Mouse (Mus musculus) neutrophil, adult 5-6 weeks (primary cell): ENCODE measurements at regions not wholly inside any gene's neighbourhood (a gene's known extent, or its start where the extent isn't known, plus 50 kb on each side); places are given as distances from the start of the nearest gene placed in this dataset.

Experiments
- ATAC-seq: fragments of 151-379, 151-347 bp; 2 replicates; pipeline ENCODE4 v1.8.0; 2017; ENCODE audit warnings: mild to moderate bottlenecking, moderate TSS enrichment; ENCODE audit not compliant: insufficient number of reproducible peaks, poor library complexity, low FRiP score, severe bottlenecking; ENCODE audit errors: extremely low read depth

DNA sequence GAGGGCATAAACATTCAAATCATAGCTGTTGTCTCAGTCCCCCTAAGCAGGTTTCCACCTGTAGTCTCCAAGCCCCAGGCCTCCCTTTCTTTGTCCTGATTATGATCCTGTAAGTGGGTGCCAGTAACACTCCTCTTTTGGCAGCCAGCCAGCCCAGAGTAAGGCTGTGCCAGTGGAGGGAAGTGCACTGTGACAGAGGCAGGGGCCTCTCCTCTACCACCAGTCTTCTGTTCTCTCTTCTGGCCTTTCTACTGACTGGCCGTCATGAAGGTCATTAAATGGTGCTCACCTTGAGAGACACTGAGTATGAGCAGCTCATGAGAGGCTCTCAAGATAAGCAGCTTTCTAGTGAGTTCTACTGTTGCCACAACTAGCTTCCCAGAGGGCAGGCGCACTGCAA, 63.5 kb upstream of the Met start:
- no peak for ATAC-seq

DNA sequence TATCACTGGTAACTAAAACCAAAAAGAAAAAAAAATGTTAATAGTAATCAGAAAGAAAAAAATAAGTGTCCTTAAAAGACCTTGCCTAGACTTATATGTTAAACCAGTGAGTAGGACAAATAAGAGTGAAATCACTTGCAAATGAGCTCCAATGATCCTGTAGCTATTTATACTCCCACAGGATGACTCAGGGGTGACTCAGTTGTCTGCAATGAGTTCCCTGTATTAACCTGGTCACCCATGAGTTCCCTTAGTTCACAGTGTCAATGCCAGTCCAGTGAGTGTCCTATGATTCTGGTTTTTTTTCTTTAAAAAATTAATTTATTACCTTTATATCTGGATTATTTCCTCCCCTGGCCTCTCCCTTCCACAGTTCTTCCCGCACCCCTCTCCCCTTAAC, 55.5 kb upstream of the Met start:
- no peak for ATAC-seq

DNA sequence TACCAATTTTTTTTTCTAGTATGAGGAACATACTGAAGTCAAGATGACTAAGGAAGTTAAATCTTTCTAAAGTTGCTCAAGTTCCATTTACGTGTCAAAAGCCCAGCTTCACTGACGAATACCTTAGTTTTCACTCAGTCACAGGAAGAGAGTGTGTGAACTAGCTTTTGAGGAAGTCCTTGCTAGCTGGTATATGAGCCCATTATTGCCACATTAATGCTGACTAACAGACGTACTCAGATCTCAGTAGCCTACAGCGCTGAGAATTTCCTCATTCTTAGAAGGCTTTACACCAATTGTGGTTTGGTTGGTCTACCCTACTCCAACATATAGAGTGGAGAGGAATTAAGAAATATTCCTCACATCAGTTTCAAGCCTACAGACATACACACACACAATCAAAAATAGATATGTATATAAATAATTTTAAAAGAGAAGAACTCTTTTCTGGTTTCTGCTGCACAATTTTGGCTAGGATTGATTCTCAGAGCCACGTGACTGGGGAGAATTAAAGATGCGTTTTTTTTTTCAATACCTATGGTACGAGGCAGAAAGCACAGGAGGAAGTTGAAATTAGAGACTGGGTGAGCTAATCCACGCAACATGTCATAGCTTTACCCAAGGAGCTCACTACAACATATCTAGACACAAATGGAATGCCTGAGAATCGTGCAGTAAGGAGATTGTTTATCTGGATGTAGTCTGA, 53.7 kb upstream of the Met start:
- ATAC-seq: peak; percentile 98

DNA sequence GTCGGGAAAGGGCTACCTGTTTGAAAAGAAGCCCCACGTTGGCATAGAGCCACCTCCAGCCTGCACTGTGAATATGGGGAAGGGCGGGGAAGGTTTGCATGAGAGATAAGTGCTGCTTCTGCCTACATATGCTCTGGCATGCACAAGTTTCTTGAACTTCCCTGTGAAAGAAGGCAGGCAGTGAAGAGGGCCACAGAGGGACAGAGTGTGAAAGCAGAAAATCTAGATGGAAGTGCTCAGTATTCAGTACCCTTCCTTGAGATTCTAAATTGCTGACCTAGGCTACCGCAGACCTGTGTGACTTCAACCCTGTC, 53.2 kb upstream of the Met start:
- ATAC-seq: no peak
